Mouse (Mus musculus): ENCODE results near the gene Psenen. TPM values are rescaled to one million over a fixed set of nuclear protein-coding genes. Genes with fewer than 3 reads are reported as not detected.

Psenen gene
- polyA plus RNA-seq, 1 experiment from 2014 or later: 204 TPM

DNA sequence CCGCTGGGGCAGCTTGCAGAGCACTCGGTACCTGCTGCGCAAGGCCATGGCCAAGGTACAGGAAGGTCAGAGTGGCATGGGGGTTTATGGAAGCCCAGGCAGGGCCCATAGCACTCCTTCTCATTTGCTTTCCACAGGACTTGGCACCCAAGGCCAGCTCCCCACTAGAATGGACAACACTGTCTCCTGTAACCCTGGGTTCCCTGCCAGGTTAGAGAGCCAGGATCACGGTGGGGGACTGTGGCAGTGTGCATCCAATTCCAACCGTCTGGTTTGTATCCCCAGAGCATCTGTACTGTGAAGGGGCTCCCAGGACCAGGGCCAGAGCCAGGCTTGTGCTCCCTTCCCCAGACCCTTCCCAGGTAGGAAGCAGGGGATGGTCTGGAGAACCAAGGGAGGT lies 42.6 kb downstream of the Psenen start:
- DNase-seq (ENCODE audit: low spot score): no peak

DNA sequence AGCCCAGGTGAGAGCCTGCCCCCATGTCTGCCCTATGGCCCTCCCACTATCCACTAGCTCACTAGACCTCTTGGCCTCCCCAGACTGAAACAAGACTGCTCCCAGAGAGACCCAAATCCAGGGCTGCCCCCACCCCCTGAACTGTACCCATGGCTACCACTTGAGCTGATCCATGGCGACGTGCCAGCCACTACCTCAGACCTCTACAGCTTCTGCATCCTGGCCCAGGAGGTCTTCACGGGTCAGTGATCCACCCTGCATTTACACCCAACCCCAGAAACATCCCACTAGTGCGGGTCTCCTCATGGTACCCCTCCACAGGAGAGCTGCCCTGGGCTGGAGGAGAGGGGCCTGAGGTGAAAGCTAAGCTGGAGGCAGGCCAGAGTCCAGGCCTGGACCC lies 43.0 kb downstream of the Psenen start:
- DNase-seq (ENCODE audit: low spot score): no peak

DNA sequence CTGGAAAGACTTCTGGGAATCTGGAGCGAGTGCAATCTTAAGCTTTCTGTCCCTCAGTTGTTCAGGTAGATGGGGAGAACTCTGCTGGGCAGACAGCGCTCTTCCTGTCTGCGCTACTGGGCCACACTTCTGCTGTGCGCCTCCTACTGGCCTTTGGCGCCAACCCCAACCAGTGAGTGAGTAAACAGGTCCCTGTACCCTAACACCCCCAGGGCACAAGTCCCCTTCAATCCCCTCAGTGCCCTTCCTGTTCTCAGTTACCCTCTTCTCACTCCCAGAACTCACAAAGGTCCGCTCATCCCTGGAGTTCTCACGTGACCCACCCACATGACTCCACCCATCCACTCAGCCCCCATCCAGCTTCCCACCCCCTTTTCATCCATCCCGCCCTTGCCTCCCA lies 45.1 kb downstream of the Psenen start:
- no peak for DNase-seq (ENCODE audit: low spot score)

DNA sequence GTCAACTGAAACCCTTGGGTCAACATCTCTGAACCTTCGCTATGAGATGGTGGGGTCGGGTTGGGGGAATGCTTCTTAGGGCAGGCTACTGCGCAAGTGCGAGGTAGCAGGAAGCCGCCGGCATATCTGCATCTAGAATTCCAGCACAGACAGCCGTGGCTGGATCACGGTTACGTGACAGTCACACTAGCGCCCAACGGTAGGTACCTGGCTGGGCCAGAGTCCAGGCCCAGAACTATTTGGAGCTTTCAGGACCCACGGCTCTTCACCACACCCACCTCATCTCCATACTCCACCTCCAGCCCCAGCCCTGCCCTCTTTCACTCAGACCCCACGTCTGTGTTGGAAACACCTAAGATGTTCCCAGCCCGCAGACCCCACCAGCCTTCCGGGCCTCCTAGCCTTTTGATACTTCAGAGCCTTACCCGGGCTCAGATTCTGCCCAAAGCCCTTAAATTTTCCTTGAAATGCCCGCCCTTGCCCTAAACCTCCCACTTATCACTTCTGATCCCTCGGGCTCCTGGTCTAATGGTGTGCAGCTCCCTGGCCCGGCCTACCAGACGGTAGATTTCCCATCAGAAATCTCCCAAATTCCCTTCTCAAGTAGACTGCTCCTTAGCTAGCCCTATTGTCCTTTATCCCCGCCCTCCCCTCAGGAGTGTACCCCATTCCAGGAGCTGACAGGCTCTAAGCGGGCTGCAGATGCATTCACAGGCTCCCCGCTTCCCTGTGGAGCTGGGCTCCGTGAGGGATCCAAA lies 48.2 kb downstream of the Psenen start:
- DNase-seq (ENCODE audit: low spot score): no peak

Small RNA genes within 50 kb of the gene (microRNA-seq; reads per million reads assigned to microRNA genes)
- gene Gm38670 (ENCODE audit: borderline number of aligned reads) (3.3 reads per million), gene Mir3569 (ENCODE audit: borderline number of aligned reads) (1.2 reads per million)

Other genes starting within 250 kb of the Psenen start
- gene Syne4, start 248.8 kb downstream of the Psenen start, polyA plus RNA-seq (2015; fragmentation: Nextera tagmentation; extraction: Ambion mirVana): 7.6 and 9.5 TPM in 2 replicates
- gene E130208F15Rik, start 241.9 kb downstream of the Psenen start, polyA plus RNA-seq (2015; fragmentation: Nextera tagmentation; extraction: Ambion mirVana): 0.68 and 2.0 TPM in 2 replicates
- gene Sdhaf1, start 239.7 kb downstream of the Psenen start, polyA plus RNA-seq (2015; fragmentation: Nextera tagmentation; extraction: Ambion mirVana): 19.0 and 22.7 TPM in 2 replicates
- 0.14 and 0.18 TPM in 2 replicates for gene Lrfn3, start 200.9 kb downstream of the Psenen start, polyA plus RNA-seq (2015; fragmentation: Nextera tagmentation; extraction: Ambion mirVana)
- 112 and 116 TPM in 2 replicates for gene Tyrobp, start 149.9 kb downstream of the Psenen start, polyA plus RNA-seq (2015; fragmentation: Nextera tagmentation; extraction: Ambion mirVana)
- 110 and 139 TPM in 2 replicates for gene Hcst, start 143.8 kb downstream of the Psenen start, polyA plus RNA-seq (2015; fragmentation: Nextera tagmentation; extraction: Ambion mirVana)
- gene Nfkbid, start 141.9 kb downstream of the Psenen start, polyA plus RNA-seq (2015; fragmentation: Nextera tagmentation; extraction: Ambion mirVana): 20.2 and 20.3 TPM in 2 replicates
- 1.3 and 2.8 TPM in 2 replicates for gene Aplp1, start 118.1 kb downstream of the Psenen start, polyA plus RNA-seq (2015; fragmentation: Nextera tagmentation; extraction: Ambion mirVana)
- gene Kirrel2, start 105.9 kb downstream of the Psenen start, polyA plus RNA-seq (2015; fragmentation: Nextera tagmentation; extraction: Ambion mirVana): 0.10 and 0.17 TPM in 2 replicates
- gene Nphs1, start 105.3 kb downstream of the Psenen start, polyA plus RNA-seq (2015; fragmentation: Nextera tagmentation; extraction: Ambion mirVana): 0.29 and 0.46 TPM in 2 replicates
- not detected in 2 replicates for gene Prodh2, start 70.0 kb downstream of the Psenen start, polyA plus RNA-seq (2015; fragmentation: Nextera tagmentation; extraction: Ambion mirVana)
- 3.6 and 4.6 TPM in 2 replicates for gene Arhgap33, start 28.6 kb downstream of the Psenen start, polyA plus RNA-seq (2015; fragmentation: Nextera tagmentation; extraction: Ambion mirVana)
- 6.9 and 7.5 TPM in 2 replicates for gene Hspb6, start 11.4 kb downstream of the Psenen start, polyA plus RNA-seq (2015; fragmentation: Nextera tagmentation; extraction: Ambion mirVana)
- gene Proser3, start 11.3 kb downstream of the Psenen start, polyA plus RNA-seq (2015; fragmentation: Nextera tagmentation; extraction: Ambion mirVana): 3.6 and 5.2 TPM in 2 replicates
- gene Lin37, start 3.8 kb downstream of the Psenen start, polyA plus RNA-seq (2015; fragmentation: Nextera tagmentation; extraction: Ambion mirVana): 91.1 and 96.6 TPM in 2 replicates
- 101 and 112 TPM in 2 replicates for gene U2af1l4, start 326 bp downstream of the Psenen start, polyA plus RNA-seq (2015; fragmentation: Nextera tagmentation; extraction: Ambion mirVana)
- gene Gm49396, start 283 bp downstream of the Psenen start, polyA plus RNA-seq (2015; fragmentation: Nextera tagmentation; extraction: Ambion mirVana): 8.4 and 9.8 TPM in 2 replicates
- gene Igflr1, start 1.8 kb upstream of the Psenen start, polyA plus RNA-seq (2015; fragmentation: Nextera tagmentation; extraction: Ambion mirVana): 4.0 and 7.8 TPM in 2 replicates
- gene Kmt2b, start 25.1 kb upstream of the Psenen start, polyA plus RNA-seq (2015; fragmentation: Nextera tagmentation; extraction: Ambion mirVana): 7.2 and 9.3 TPM in 2 replicates
- gene Zbtb32, start 35.3 kb upstream of the Psenen start, polyA plus RNA-seq (2015; fragmentation: Nextera tagmentation; extraction: Ambion mirVana): 0.31 and 0.32 TPM in 2 replicates
- 0.75 and 0.90 TPM in 2 replicates for gene Upk1a, start 49.2 kb upstream of the Psenen start, polyA plus RNA-seq (2015; fragmentation: Nextera tagmentation; extraction: Ambion mirVana)
- 989 and 1,078 TPM in 2 replicates for gene Cox6b1, start 62.5 kb upstream of the Psenen start, polyA plus RNA-seq (2015; fragmentation: Nextera tagmentation; extraction: Ambion mirVana)
- gene Etv2, start 72.2 kb upstream of the Psenen start, polyA plus RNA-seq (2015; fragmentation: Nextera tagmentation; extraction: Ambion mirVana): not detected in 2 replicates
- 151 and 153 TPM in 2 replicates for gene Rbm42, start 86.7 kb upstream of the Psenen start, polyA plus RNA-seq (2015; fragmentation: Nextera tagmentation; extraction: Ambion mirVana)
- gene Haus5, start 101.4 kb upstream of the Psenen start, polyA plus RNA-seq (2015; fragmentation: Nextera tagmentation; extraction: Ambion mirVana): 50.2 and 51.0 TPM in 2 replicates
- gene Pmis2, start 108.0 kb upstream of the Psenen start, polyA plus RNA-seq (2015; fragmentation: Nextera tagmentation; extraction: Ambion mirVana): not detected in 2 replicates
- gene 2200002J24Rik, start 135.3 kb upstream of the Psenen start, polyA plus RNA-seq (2015; fragmentation: Nextera tagmentation; extraction: Ambion mirVana): 0.81 and 1.2 TPM in 2 replicates
- gene Atp4a, start 148.6 kb upstream of the Psenen start, polyA plus RNA-seq (2015; fragmentation: Nextera tagmentation; extraction: Ambion mirVana): 1.4 and 1.5 TPM in 2 replicates
- gene Tmem147, start 165.9 kb upstream of the Psenen start, polyA plus RNA-seq (2015; fragmentation: Nextera tagmentation; extraction: Ambion mirVana): 173 and 184 TPM in 2 replicates
- 0.43 TPM in 1 of 2 replicates, not detected in the other for gene Gapdhs, start 180.1 kb upstream of the Psenen start, polyA plus RNA-seq (2015; fragmentation: Nextera tagmentation; extraction: Ambion mirVana)
- gene Sbsn, start 187.8 kb upstream of the Psenen start, polyA plus RNA-seq (2015; fragmentation: Nextera tagmentation; extraction: Ambion mirVana): 2.0 and 4.1 TPM in 2 replicates
- 10.7 and 12.7 TPM in 2 replicates for gene Dmkn, start 200.1 kb upstream of the Psenen start, polyA plus RNA-seq (2015; fragmentation: Nextera tagmentation; extraction: Ambion mirVana)
- gene Krtdap, start 224.3 kb upstream of the Psenen start, polyA plus RNA-seq (2015; fragmentation: Nextera tagmentation; extraction: Ambion mirVana): 36.0 and 39.0 TPM in 2 replicates

Measured in thymus, postnatal 0 days (tissue).